Mouse (Mus musculus): ENCODE results near the gene Hoxa10. TPM values are rescaled to one million over a fixed set of nuclear protein-coding genes. Genes with fewer than 3 reads are reported as not detected.

The Hoxa10 gene
- polyA plus RNA-seq, 1 experiment: not detected

DNA sequence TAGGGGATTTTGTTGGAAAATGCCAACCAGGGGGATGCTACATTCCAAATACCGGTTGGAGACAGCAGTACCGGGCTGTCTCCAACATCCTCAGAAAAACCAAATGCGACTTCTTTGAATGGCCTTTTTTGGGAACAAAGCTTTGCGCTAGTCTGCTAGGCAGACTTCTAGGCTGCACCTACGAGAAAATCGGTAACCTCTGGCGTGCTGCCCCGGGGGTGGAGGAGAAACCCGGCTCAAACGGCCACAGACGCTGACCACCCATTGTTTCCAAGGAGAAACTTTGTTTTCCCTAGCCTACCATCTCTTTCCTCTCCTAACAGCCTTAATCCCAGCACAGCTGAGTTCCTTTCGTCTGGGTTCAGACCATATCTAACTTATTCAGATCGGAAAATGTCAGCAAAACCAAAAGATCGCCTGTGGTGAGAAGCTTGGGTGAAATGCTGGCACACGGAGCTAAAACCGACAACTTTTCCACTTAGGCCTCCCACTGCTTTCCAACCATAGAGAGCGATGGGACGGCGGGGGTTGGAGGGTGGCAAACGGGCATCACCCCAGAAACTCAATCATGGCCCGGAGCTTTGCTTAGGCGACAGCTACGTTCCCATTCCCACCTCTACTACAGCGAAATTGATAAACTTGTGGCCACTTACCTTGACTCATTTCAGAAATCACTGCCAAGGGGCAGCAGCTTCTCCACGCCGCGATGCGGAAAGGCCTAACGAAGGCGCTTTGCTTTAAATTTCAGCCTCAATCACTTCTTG is 847 bp downstream of the Hoxa10 start:
- Histone ChIP-seq H3K36me3 (ENCODE audit: control insufficient read depth, insufficient read depth, low read length, poor library complexity, severe bottlenecking) (no peaks in the 10 kb centered on the region), H3K9me3 (replicated peaks; ENCODE audit: control insufficient read depth, insufficient read depth, low read length, poor library complexity, severe bottlenecking) (no peaks in the 10 kb centered on the region), H3K9ac (ENCODE audit: low read depth, poor library complexity, severe bottlenecking) (no peak overlapping the region), H3K27me3 (ENCODE audit: control insufficient read depth, insufficient read depth, low read length, poor library complexity, severe bottlenecking) (peaks cover 59% of the 10 kb centered on the region), H3K4me3 (ENCODE audit: low read depth, low read length) (peak overlapping the region; percentile 12; the same call in 1 of the 2 replicates), H3K27ac (ENCODE audit: insufficient read depth, low read length) (no peak overlapping the region), H3K4me1 (ENCODE audit: control insufficient read depth, insufficient read depth, low read length) (no peaks in the 10 kb centered on the region)
- no peak for TF ChIP-seq EP300 (IDR thresholded peaks at IDR 0.05; ENCODE audit: insufficient read depth, low read depth, low read length)
- no peak for TF ChIP-seq CTCF (IDR thresholded peaks at IDR 0.05; ENCODE audit: low read depth, low read length)
- no peak for TF ChIP-seq POLR2A (IDR thresholded peaks at IDR 0.05; ENCODE audit: insufficient read depth, low read length)

- Histone ChIP-seq H3K27me3 (ENCODE audit: control insufficient read depth, insufficient read depth, low read length, poor library complexity, severe bottlenecking) (peaks cover 62% of the 10 kb centered on the region), H3K36me3 (ENCODE audit: control insufficient read depth, insufficient read depth, low read length, poor library complexity, severe bottlenecking) (no peaks in the 10 kb centered on the region), H3K4me3 (ENCODE audit: low read depth, low read length) (no peak overlapping the region), H3K27ac (ENCODE audit: insufficient read depth, low read length) (no peak overlapping the region), H3K9ac (ENCODE audit: low read depth, poor library complexity, severe bottlenecking) (no peak overlapping the region), H3K9me3 (replicated peaks; ENCODE audit: control insufficient read depth, insufficient read depth, low read length, poor library complexity, severe bottlenecking) (no peaks in the 10 kb centered on the region), H3K4me1 (ENCODE audit: control insufficient read depth, insufficient read depth, low read length) (no peaks in the 10 kb centered on the region)
- TF ChIP-seq POLR2A (IDR thresholded peaks at IDR 0.05; ENCODE audit: insufficient read depth, low read length) (no peak), CTCF (IDR thresholded peaks at IDR 0.05; ENCODE audit: low read depth, low read length) (no peak), EP300 (IDR thresholded peaks at IDR 0.05; ENCODE audit: insufficient read depth, low read depth, low read length) (no peak)
Measured at GRCm38 (mm10) chr6:52238976-52239375, 1.7 kb downstream of the Hoxa10 start.

- Histone ChIP-seq H3K27me3 (ENCODE audit: control insufficient read depth, insufficient read depth, low read length, poor library complexity, severe bottlenecking) (peaks cover 64% of the 10 kb centered on the region), H3K4me3 (ENCODE audit: low read depth, low read length) (no peak overlapping the region), H3K9ac (ENCODE audit: low read depth, poor library complexity, severe bottlenecking) (no peak overlapping the region), H3K36me3 (ENCODE audit: control insufficient read depth, insufficient read depth, low read length, poor library complexity, severe bottlenecking) (no peaks in the 10 kb centered on the region), H3K4me1 (ENCODE audit: control insufficient read depth, insufficient read depth, low read length) (no peaks in the 10 kb centered on the region), H3K9me3 (replicated peaks; ENCODE audit: control insufficient read depth, insufficient read depth, low read length, poor library complexity, severe bottlenecking) (no peaks in the 10 kb centered on the region), H3K27ac (ENCODE audit: insufficient read depth, low read length) (no peak overlapping the region)
- TF ChIP-seq CTCF (IDR thresholded peaks at IDR 0.05; ENCODE audit: low read depth, low read length): no peak
- no peak for TF ChIP-seq POLR2A (IDR thresholded peaks at IDR 0.05; ENCODE audit: insufficient read depth, low read length)
- TF ChIP-seq EP300 (IDR thresholded peaks at IDR 0.05; ENCODE audit: insufficient read depth, low read depth, low read length): no peak
Measured at GRCm38 (mm10) chr6:52238155-52238545, 2.5 kb downstream of the Hoxa10 start.

GRCm38 (mm10) chr6:52237346-52238154 is 3.1 kb downstream of the Hoxa10 start:
- Histone ChIP-seq H3K36me3 (ENCODE audit: control insufficient read depth, insufficient read depth, low read length, poor library complexity, severe bottlenecking) (no peaks in the 10 kb centered on the region), H3K9ac (ENCODE audit: low read depth, poor library complexity, severe bottlenecking) (no peak overlapping the region), H3K27me3 (ENCODE audit: control insufficient read depth, insufficient read depth, low read length, poor library complexity, severe bottlenecking) (peaks cover 65% of the 10 kb centered on the region), H3K4me1 (ENCODE audit: control insufficient read depth, insufficient read depth, low read length) (no peaks in the 10 kb centered on the region), H3K9me3 (replicated peaks; ENCODE audit: control insufficient read depth, insufficient read depth, low read length, poor library complexity, severe bottlenecking) (no peaks in the 10 kb centered on the region), H3K4me3 (ENCODE audit: low read depth, low read length) (no peak overlapping the region), H3K27ac (ENCODE audit: insufficient read depth, low read length) (no peak overlapping the region)
- TF ChIP-seq EP300 (IDR thresholded peaks at IDR 0.05; ENCODE audit: insufficient read depth, low read depth, low read length): no peak
- no peak for TF ChIP-seq CTCF (IDR thresholded peaks at IDR 0.05; ENCODE audit: low read depth, low read length)
- TF ChIP-seq POLR2A (IDR thresholded peaks at IDR 0.05; ENCODE audit: insufficient read depth, low read length): no peak

DNA sequence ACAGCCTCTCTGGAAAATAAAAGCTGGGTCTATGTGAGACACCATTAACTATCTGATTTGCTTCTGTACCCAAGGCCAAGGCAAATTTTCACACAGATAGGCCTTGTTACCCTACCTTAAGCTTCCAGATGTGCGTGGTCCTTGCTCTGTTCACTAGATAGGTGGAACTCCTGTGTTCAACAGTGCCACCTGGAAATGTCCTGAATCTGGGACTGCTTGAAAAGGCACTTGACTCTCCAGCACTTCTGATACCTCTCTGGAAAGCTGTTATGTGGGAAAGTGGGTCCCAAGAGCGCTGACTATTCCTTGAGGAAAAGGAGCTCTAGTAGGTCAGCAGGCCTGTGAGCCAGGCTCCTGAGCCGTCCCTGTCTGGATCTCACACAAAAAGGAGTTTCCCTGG is 3.8 kb downstream of the Hoxa10 start:
- TF ChIP-seq EP300 (IDR thresholded peaks at IDR 0.05; ENCODE audit: insufficient read depth, low read depth, low read length) (no peak), POLR2A (IDR thresholded peaks at IDR 0.05; ENCODE audit: insufficient read depth, low read length) (no peak), CTCF (IDR thresholded peaks at IDR 0.05; ENCODE audit: low read depth, low read length) (no peak)
- Histone ChIP-seq H3K9me3 (replicated peaks; ENCODE audit: control insufficient read depth, insufficient read depth, low read length, poor library complexity, severe bottlenecking) (no peaks in the 10 kb centered on the region), H3K27me3 (ENCODE audit: control insufficient read depth, insufficient read depth, low read length, poor library complexity, severe bottlenecking) (peaks cover 66% of the 10 kb centered on the region), H3K9ac (ENCODE audit: low read depth, poor library complexity, severe bottlenecking) (no peak overlapping the region), H3K27ac (ENCODE audit: insufficient read depth, low read length) (no peak overlapping the region), H3K4me1 (ENCODE audit: control insufficient read depth, insufficient read depth, low read length) (no peaks in the 10 kb centered on the region), H3K4me3 (ENCODE audit: low read depth, low read length) (no peak overlapping the region), H3K36me3 (ENCODE audit: control insufficient read depth, insufficient read depth, low read length, poor library complexity, severe bottlenecking) (no peaks in the 10 kb centered on the region)

GRCm38 (mm10) chr6:52235866-52236265 is 4.8 kb downstream of the Hoxa10 start:
- Histone ChIP-seq H3K9ac (ENCODE audit: low read depth, poor library complexity, severe bottlenecking) (no peak overlapping the region), H3K27me3 (ENCODE audit: control insufficient read depth, insufficient read depth, low read length, poor library complexity, severe bottlenecking) (peaks cover 64% of the 10 kb centered on the region), H3K4me3 (ENCODE audit: low read depth, low read length) (no peak overlapping the region)

More at GRCm38 (mm10) chr6:52235866-52236265, 4.8 kb downstream of the Hoxa10 start:
- Histone ChIP-seq H3K9me3 (replicated peaks; ENCODE audit: control insufficient read depth, insufficient read depth, low read length, poor library complexity, severe bottlenecking) (no peaks in the 10 kb centered on the region), H3K36me3 (ENCODE audit: control insufficient read depth, insufficient read depth, low read length, poor library complexity, severe bottlenecking) (no peaks in the 10 kb centered on the region), H3K27ac (ENCODE audit: insufficient read depth, low read length) (no peak overlapping the region), H3K4me1 (ENCODE audit: control insufficient read depth, insufficient read depth, low read length) (no peaks in the 10 kb centered on the region)
- TF ChIP-seq CTCF (IDR thresholded peaks at IDR 0.05; ENCODE audit: low read depth, low read length): no peak
- no peak for TF ChIP-seq POLR2A (IDR thresholded peaks at IDR 0.05; ENCODE audit: insufficient read depth, low read length)
- TF ChIP-seq EP300 (IDR thresholded peaks at IDR 0.05; ENCODE audit: insufficient read depth, low read depth, low read length): no peak

Data from ES-Bruce4 (cell line).